Mouse (Mus musculus) MEL (cell line): ENCODE results near the gene St6gal1. TPM values are rescaled to one million over a fixed set of nuclear protein-coding genes. Genes with fewer than 3 reads are reported as not detected.

Experiments used
- DNase-seq: peaks from one replicate; pipeline ENCODE4 v3.0.0; 2011; ENCODE audit warnings: low read depth, low spot score
- H3K27ac ChIP-seq: 2 replicates; pipeline ENCODE4 v1.5.1; 2012; ENCODE audit warnings: low read depth, mild to moderate bottlenecking, control low read depth, low read length, moderate library complexity; ENCODE audit not compliant: control insufficient read depth
- H3K27me3 ChIP-seq, 2 experiments: fragments of 150-350 bp in 1 of 2; sonication (generic) in 1 of 2; 2 replicates each; pipeline ENCODE4 v1.6.1; 2012; ENCODE audit warnings: low read length in 2 of 2, mild to moderate bottlenecking in 2 of 2, improper control_type of control experiment in 1 of 2, moderate library complexity in 1 of 2; ENCODE audit not compliant: insufficient read depth in 2 of 2, control insufficient read depth in 1 of 2
- H3K36me3 ChIP-seq, 2 experiments: 2 replicates each; pipeline ENCODE4 v1.6.1; 2012 to 2014; ENCODE audit warnings: low read length in 2 of 2, improper control_type of control experiment in 1 of 2, inconsistent platforms in 1 of 2, mild to moderate bottlenecking in 1 of 2; ENCODE audit not compliant: insufficient read depth in 2 of 2, control insufficient read depth in 1 of 2
- H3K4me1 ChIP-seq, 2 experiments: fragments of 150-350 bp in 1 of 2; sonication (generic) in 1 of 2; 2 replicates each; pipeline ENCODE4 v1.6.1; 2012; ENCODE audit warnings: low read length in 2 of 2, improper control_type of control experiment in 1 of 2, mild to moderate bottlenecking in 1 of 2; ENCODE audit not compliant: insufficient read depth in 2 of 2, control insufficient read depth in 1 of 2
- H3K4me3 ChIP-seq, 2 experiments: fragments of 150-350 bp in 1 of 2; sonication (generic) in 1 of 2; 2 replicates each; pipeline ENCODE4 v1.5.1; 2012; ENCODE audit warnings: low read depth in 2 of 2, low read length in 2 of 2, mild to moderate bottlenecking in 2 of 2, moderate library complexity in 2 of 2, control low read depth in 1 of 2, improper control_type of control experiment in 1 of 2; ENCODE audit not compliant: control insufficient read depth in 1 of 2, insufficient read depth in 1 of 2
- H3K79me2 ChIP-seq: 2 replicates; pipeline ENCODE4 v1.6.1; 2012; ENCODE audit warnings: mild to moderate bottlenecking, low read length, moderate library complexity; ENCODE audit not compliant: control insufficient read depth, poor library complexity, insufficient read depth
- H3K9ac ChIP-seq: 2 replicates; pipeline ENCODE4 v1.6.1; 2012; ENCODE audit warnings: low read depth, mild to moderate bottlenecking, control low read depth, low read length, moderate library complexity; ENCODE audit not compliant: control insufficient read depth, poor library complexity, severe bottlenecking
- H3K9me3 ChIP-seq: fragments of 150-350 bp; sonication (generic); replicated peaks from 2 replicates; pipeline ENCODE4 v1.6.1; 2012; ENCODE audit warnings: mild to moderate bottlenecking, low read length, improper control_type of control experiment, moderate library complexity; ENCODE audit not compliant: insufficient read depth
- BHLHE40 ChIP-seq: IDR thresholded peaks from 2 replicates; pipeline ENCODE4 v1.6.1; 2012; ENCODE audit warnings: low read depth, mild to moderate bottlenecking, inconsistent platforms, low read length, improper control_type of control experiment, borderline replicate concordance
- CHD1 ChIP-seq: IDR thresholded peaks from 2 replicates; pipeline ENCODE4 v1.6.1; 2012; ENCODE audit warnings: low read depth, mild to moderate bottlenecking, inconsistent platforms, low read length, improper control_type of control experiment
- ELF1 ChIP-seq: IDR thresholded peaks from 2 replicates; pipeline ENCODE4 v1.6.1; 2014; ENCODE audit warnings: low read depth, mild to moderate bottlenecking, inconsistent platforms, low read length, improper control_type of control experiment, moderate library complexity
- EP300 ChIP-seq, 2 experiments: IDR thresholded peaks; 2 replicates each; pipeline ENCODE4 v1.6.1; 2011; ENCODE audit warnings: improper control_type of control experiment in 2 of 2, low read length in 2 of 2, low read depth in 1 of 2, mild to moderate bottlenecking in 1 of 2
- ETS1 ChIP-seq: IDR thresholded peaks from 2 replicates; pipeline ENCODE4 v1.6.1; 2012; ENCODE audit warnings: low read depth, mild to moderate bottlenecking, inconsistent platforms, low read length, improper control_type of control experiment, moderate library complexity
- GATA1 ChIP-seq: IDR thresholded peaks from 2 replicates; pipeline ENCODE4 v1.6.1; 2011; ENCODE audit warnings: low read depth, low read length, improper control_type of control experiment
- HCFC1 ChIP-seq: IDR thresholded peaks from 2 replicates; pipeline ENCODE4 v1.6.1; 2012; ENCODE audit warnings: low read depth, mild to moderate bottlenecking, inconsistent platforms, low read length, improper control_type of control experiment, moderate library complexity
- JUND ChIP-seq: IDR thresholded peaks from 2 replicates; pipeline ENCODE4 v1.6.1; 2011; ENCODE audit warnings: low read depth, mild to moderate bottlenecking, improper control_type of control experiment, low read length
- MAFK ChIP-seq: IDR thresholded peaks from 2 replicates; pipeline ENCODE4 v1.6.1; 2011; ENCODE audit warnings: low read depth, mild to moderate bottlenecking, low read length, improper control_type of control experiment, borderline replicate concordance
- MAX ChIP-seq: IDR thresholded peaks from 2 replicates; pipeline ENCODE4 v1.6.1; 2011; ENCODE audit warnings: low read length, improper control_type of control experiment
- MAZ ChIP-seq: IDR thresholded peaks from 2 replicates; pipeline ENCODE4 v1.6.1; 2012; ENCODE audit warnings: low read depth, mild to moderate bottlenecking, inconsistent platforms, low read length, improper control_type of control experiment
- MEF2A ChIP-seq: IDR thresholded peaks from 2 replicates; pipeline ENCODE4 v1.6.1; 2014; ENCODE audit warnings: low read depth, mild to moderate bottlenecking, inconsistent platforms, low read length, improper control_type of control experiment; ENCODE audit not compliant: poor library complexity, insufficient replicate concordance, severe bottlenecking; ENCODE audit errors: extremely low read depth
- MXI1 ChIP-seq: IDR thresholded peaks from 2 replicates; pipeline ENCODE4 v1.6.1; 2011; ENCODE audit warnings: mild to moderate bottlenecking, low read depth, low read length, improper control_type of control experiment
- MYB ChIP-seq: IDR thresholded peaks from 2 replicates; pipeline ENCODE4 v1.6.1; 2011; ENCODE audit warnings: mild to moderate bottlenecking, low read depth, low read length, improper control_type of control experiment
- MYC ChIP-seq: IDR thresholded peaks from 2 replicates; pipeline ENCODE4 v1.6.1; 2011; ENCODE audit warnings: low read depth, mild to moderate bottlenecking, low read length, improper control_type of control experiment, moderate library complexity
- NRF1 ChIP-seq: IDR thresholded peaks from 2 replicates; pipeline ENCODE4 v1.6.1; 2014; ENCODE audit warnings: low read depth, mild to moderate bottlenecking, inconsistent platforms, low read length, improper control_type of control experiment, moderate library complexity; ENCODE audit not compliant: poor library complexity, insufficient read depth, severe bottlenecking
- POLR2AphosphoS2 ChIP-seq: IDR thresholded peaks from 2 replicates; pipeline ENCODE4 v1.6.1; 2011; ENCODE audit warnings: low read length, improper control_type of control experiment
- POLR2AphosphoS5 ChIP-seq: IDR thresholded peaks from 2 replicates; pipeline ENCODE4 v1.6.1; 2012; ENCODE audit warnings: low read depth, borderline replicate concordance, mild to moderate bottlenecking, inconsistent platforms, low read length, moderate library complexity, mixed read lengths
- RCOR1 ChIP-seq: IDR thresholded peaks from 2 replicates; pipeline ENCODE4 v1.6.1; 2012; ENCODE audit warnings: low read depth, mild to moderate bottlenecking, inconsistent platforms, low read length, improper control_type of control experiment
- SIN3A ChIP-seq: IDR thresholded peaks from 2 replicates; pipeline ENCODE4 v1.6.1; 2012; ENCODE audit warnings: low read length, improper control_type of control experiment, inconsistent platforms
- SMC3 ChIP-seq: IDR thresholded peaks from 2 replicates; pipeline ENCODE4 v1.6.1; 2011; ENCODE audit warnings: low read depth, low read length, improper control_type of control experiment
- USF2 ChIP-seq, 2 experiments: IDR thresholded peaks; 2 replicates each; pipeline ENCODE4 v1.6.1; 2011 to 2012; ENCODE audit warnings: improper control_type of control experiment in 2 of 2, low read length in 2 of 2, borderline replicate concordance in 1 of 2, inconsistent platforms in 1 of 2, low read depth in 1 of 2, mild to moderate bottlenecking in 1 of 2; ENCODE audit not compliant: insufficient read depth in 1 of 2
- ZC3H11A ChIP-seq: IDR thresholded peaks from 2 replicates; pipeline ENCODE4 v1.6.1; 2012; ENCODE audit warnings: low read depth, mild to moderate bottlenecking, inconsistent platforms, low read length, improper control_type of control experiment
- ZMIZ1 ChIP-seq: IDR thresholded peaks from 2 replicates; pipeline ENCODE4 v1.6.1; 2012; ENCODE audit warnings: low read depth, mild to moderate bottlenecking, inconsistent platforms, low read length, improper control_type of control experiment, moderate library complexity
- ZNF384 ChIP-seq: IDR thresholded peaks from 2 replicates; pipeline ENCODE4 v1.6.1; 2012; ENCODE audit warnings: low read depth, mild to moderate bottlenecking, inconsistent platforms, low read length, improper control_type of control experiment
- polyA plus RNA-seq, 2 experiments: library from polyadenylated mRNA; stranded (reverse) in 1 of 2; unstranded in 1 of 2; fragments of >175 nt in 1 of 2; fragments of >200 nt in 1 of 2; gene quantifications; 2 replicates each; pipeline versions ENCODE4 v1.2.1 to v1.2.4; 2012; ENCODE audit warnings: low replicate concordance in 2 of 2, low read depth in 1 of 2; ENCODE audit not compliant: insufficient read length in 2 of 2, insufficient read depth in 1 of 2, missing spikeins in 1 of 2
- total RNA-seq: library from RNA; depleted of rRNA; stranded (reverse); fragments of 300-350 nt; gene quantifications from 2 replicates; pipeline ENCODE4 v1.2.3, GENCODE M21; 2012

Gene St6gal1
- total and polyA plus RNA-seq, 3 experiments = not detected

DNA sequence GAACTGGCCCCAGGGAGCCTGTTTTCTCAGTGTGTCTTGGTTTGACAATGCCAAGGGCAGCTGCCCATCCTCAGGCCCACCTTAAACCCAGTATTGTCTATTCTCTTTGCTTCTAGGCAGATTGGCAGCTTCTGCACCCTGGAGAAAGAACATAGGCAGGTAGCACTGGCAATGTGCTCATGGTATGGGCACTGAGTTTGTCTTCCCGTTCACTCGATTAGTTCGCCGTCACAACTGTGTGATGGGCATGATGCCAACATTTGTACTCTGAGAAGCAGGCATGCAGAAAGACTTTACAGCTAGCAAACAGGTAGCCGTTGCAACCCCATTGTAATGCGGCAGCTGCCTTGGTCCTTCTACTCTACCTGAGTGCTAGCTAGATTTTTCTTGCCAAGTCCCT, 40.9 kb downstream of the St6gal1 start:
- TF ChIP-seq ETS1 (no peak), MAZ (no peak), SIN3A (no peak), MAFK (no peak), SMC3 (no peak), MEF2A (no peak), JUND (no peak), MYB (no peak), POLR2AphosphoS5 (no peak)
- Histone ChIP-seq H3K4me1 (no peaks in the 10 kb centered on the region), H3K9me3 (no peaks in the 10 kb centered on the region), H3K9ac (no peak overlapping the region), H3K27me3 (no peaks in the 10 kb centered on the region), H3K27ac (no peak overlapping the region), H3K36me3 (no peaks in the 10 kb centered on the region), H3K79me2 (no peaks in the 10 kb centered on the region), H3K4me3 (no peak overlapping the region)
- DNase-seq = no peak

DNA sequence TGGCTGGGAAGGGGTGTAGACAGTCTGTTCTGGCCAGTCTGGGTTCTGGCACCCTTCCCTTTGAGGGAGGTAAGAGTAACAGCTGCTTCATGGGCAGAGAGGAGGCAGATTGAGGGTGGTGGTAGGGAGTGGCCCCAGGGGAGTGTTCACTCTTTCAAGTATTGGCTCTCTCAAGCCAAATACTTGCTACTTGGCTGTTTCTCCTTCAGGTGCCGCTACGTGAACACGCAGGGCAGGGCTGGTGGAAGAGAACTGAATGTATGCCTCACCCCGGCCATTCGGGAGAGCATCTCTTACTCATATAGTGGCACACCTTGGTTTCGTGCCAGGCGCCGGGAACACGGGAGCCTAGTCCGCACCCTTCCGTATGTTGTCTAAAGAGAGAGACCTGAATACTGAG, 41.8 kb downstream of the St6gal1 start:
- H3K4me1 ChIP-seq = no peaks in the 10 kb centered on the region
- no peaks in the 10 kb centered on the region for H3K27me3 ChIP-seq
- no peak overlapping the region for H3K4me3 ChIP-seq
- H3K9me3 ChIP-seq = no peaks in the 10 kb centered on the region
- no peaks in the 10 kb centered on the region for H3K36me3 ChIP-seq
- no peak overlapping the region for H3K27ac ChIP-seq
- no peaks in the 10 kb centered on the region for H3K79me2 ChIP-seq
- DNase-seq = no peak
- H3K9ac ChIP-seq = no peak overlapping the region
- TF ChIP-seq GATA1 (no peak), ZMIZ1 (no peak), BHLHE40 (no peak), USF2 (IDR thresholded peaks at IDR 0.05; ENCODE audit: borderline replicate concordance in 1 of 2, insufficient read depth in 1 of 2, low read depth in 1 of 2, low read length in 2 of 2) (no peak), ZNF384 (no peak), JUND (no peak), NRF1 (no peak), ETS1 (no peak), HCFC1 (no peak), POLR2AphosphoS2 (no peak), MYC (no peak), RCOR1 (no peak), EP300 (IDR thresholded peaks at IDR 0.05; ENCODE audit: low read depth in 1 of 2, low read length in 2 of 2) (no peak), MXI1 (no peak), CHD1 (no peak), ZC3H11A (no peak), MAX (no peak), MEF2A (no peak), ELF1 (no peak)
